Mouse (Mus musculus): Measurements from ENCODE around the gene Angptl1.

DNA sequence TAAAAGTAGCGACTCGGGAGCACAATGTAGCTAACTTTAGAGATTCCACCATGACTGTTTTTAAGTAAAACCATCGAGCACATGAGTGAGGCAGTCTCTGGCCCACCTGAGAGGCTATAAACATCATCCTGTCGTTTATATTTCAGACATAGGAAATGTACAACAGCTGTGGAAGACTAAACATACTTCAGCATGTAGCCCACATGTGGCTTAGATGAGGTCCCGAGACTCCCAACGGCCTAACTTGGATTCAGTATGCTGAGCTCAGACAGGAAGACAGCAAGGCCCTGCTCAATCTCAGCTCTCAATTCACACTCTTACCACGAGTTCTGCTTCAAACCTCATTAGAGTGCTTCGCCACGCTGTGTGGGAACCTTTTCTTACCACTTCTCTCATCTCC lies 14.0 kb downstream of the Angptl1 start:
- no peak for TF ChIP-seq CTCF (IDR thresholded peaks at IDR 0.05; ENCODE audit: low read depth)
- no peak for TF ChIP-seq EP300 (IDR thresholded peaks at IDR 0.05; ENCODE audit: low read depth)

Data from liver, embryonic 14.5 days (tissue).